Mouse (Mus musculus): ENCODE measurements around the gene Bid. TPM values are rescaled to one million over a fixed set of nuclear protein-coding genes. Genes with fewer than 3 reads are reported as not detected.

Gene Bid
- polyA plus RNA-seq, 1 experiment from 2014 or later = 20.2 TPM

- Histone ChIP-seq H3K4me2 (ENCODE audit: low read depth, low read length) (0 out of 2 replicates have a peak overlapping the region, but pooled peaks have one; percentile 11), H3K9me3 (replicated peaks; ENCODE audit: control insufficient read depth, low read length) (no peaks in the 10 kb centered on the region), H3K4me1 (ENCODE audit: control insufficient read depth, low read depth, low read length) (peaks cover 12% of the 10 kb centered on the region), H3K27me3 (ENCODE audit: control insufficient read depth, insufficient read depth, low read depth, low read length) (no peaks in the 10 kb centered on the region), H3K9ac (ENCODE audit: low read depth, low read length) (no peak overlapping the region), H3K4me3 (ENCODE audit: low read depth, low read length) (no peak overlapping the region), H3K36me3 (ENCODE audit: control insufficient read depth, insufficient read depth) (no peaks in the 10 kb centered on the region; the same call in 1 of the 2 replicates), H3K27ac (ENCODE audit: low read length) (peak overlapping the region; percentile 26)
- WGBS (ENCODE audit: insufficient replicate concordance) = 54% methylated on average over 11 of the region's 11 CpGs
- ATAC-seq (ENCODE audit: low read depth) = no peak
These were observed 12.7 kb downstream of the Bid start for GRCm38 (mm10) chr6:120903961-120904360.

- peak overlapping the region; percentile 26; the same call in 1 of the 2 replicates for H3K27ac ChIP-seq (ENCODE audit: low read length)
- H3K36me3 ChIP-seq (ENCODE audit: control insufficient read depth, insufficient read depth) = no peaks in the 10 kb centered on the region; the same call in 1 of the 2 replicates
- ATAC-seq (ENCODE audit: low read depth) = peak; percentile 66
- H3K9ac ChIP-seq (ENCODE audit: low read depth, low read length) = no peak overlapping the region
- no peaks in the 10 kb centered on the region for H3K9me3 ChIP-seq (replicated peaks; ENCODE audit: control insufficient read depth, low read length)
- H3K4me2 ChIP-seq (ENCODE audit: low read depth, low read length) = no peak overlapping the region
- peaks cover 12% of the 10 kb centered on the region for H3K4me1 ChIP-seq (ENCODE audit: control insufficient read depth, low read depth, low read length)
- 26% methylated on average over 5 of the region's 5 CpGs for WGBS (ENCODE audit: insufficient replicate concordance)
- no peaks in the 10 kb centered on the region for H3K27me3 ChIP-seq (ENCODE audit: control insufficient read depth, insufficient read depth, low read depth, low read length)
- no peak overlapping the region for H3K4me3 ChIP-seq (ENCODE audit: low read depth, low read length)
These were observed 13.2 kb downstream of the Bid start for GRCm38 (mm10) chr6:120903450-120903912.

GRCm38 (mm10) chr6:120901776-120902645, 14.6 kb downstream of the Bid start:
- no peak overlapping the region for H3K4me3 ChIP-seq (ENCODE audit: low read depth, low read length)
- H3K27ac ChIP-seq (ENCODE audit: low read length) = no peak overlapping the region
- no peak for ATAC-seq (ENCODE audit: low read depth)
- no peak overlapping the region for H3K9ac ChIP-seq (ENCODE audit: low read depth, low read length)
- no peaks in the 10 kb centered on the region for H3K27me3 ChIP-seq (ENCODE audit: control insufficient read depth, insufficient read depth, low read depth, low read length)
- H3K4me1 ChIP-seq (ENCODE audit: control insufficient read depth, low read depth, low read length) = peaks cover 12% of the 10 kb centered on the region
- H3K4me2 ChIP-seq (ENCODE audit: low read depth, low read length) = no peak overlapping the region
- H3K36me3 ChIP-seq (ENCODE audit: control insufficient read depth, insufficient read depth) = peaks cover 1% of the 10 kb centered on the region
- 61% methylated on average over 14 of the region's 14 CpGs for WGBS (ENCODE audit: insufficient replicate concordance)
- H3K9me3 ChIP-seq (replicated peaks; ENCODE audit: control insufficient read depth, low read length) = no peaks in the 10 kb centered on the region

GRCm38 (mm10) chr6:120898188-120898833, 18.3 kb downstream of the Bid start:
- no peak overlapping the region for H3K4me3 ChIP-seq (ENCODE audit: low read depth, low read length)
- no peak overlapping the region for H3K9ac ChIP-seq (ENCODE audit: low read depth, low read length)
- no peaks in the 10 kb centered on the region for H3K27me3 ChIP-seq (ENCODE audit: control insufficient read depth, insufficient read depth, low read depth, low read length)
- H3K27ac ChIP-seq (ENCODE audit: low read length) = no peak overlapping the region
- H3K4me1 ChIP-seq (ENCODE audit: control insufficient read depth, low read depth, low read length) = no peaks in the 10 kb centered on the region; the same call in 1 of the 2 replicates
- H3K4me2 ChIP-seq (ENCODE audit: low read depth, low read length) = no peak overlapping the region
- ATAC-seq (ENCODE audit: low read depth) = 0 out of 2 replicates have a peak, but pooled peaks have one; percentile 26
- peaks cover 16% of the 10 kb centered on the region for H3K36me3 ChIP-seq (ENCODE audit: control insufficient read depth, insufficient read depth)
- WGBS (ENCODE audit: insufficient replicate concordance) = 67% methylated on average over 6 of the region's 6 CpGs
- H3K9me3 ChIP-seq (replicated peaks; ENCODE audit: control insufficient read depth, low read length) = no peaks in the 10 kb centered on the region

- Histone ChIP-seq H3K36me3 (ENCODE audit: control insufficient read depth, insufficient read depth) (peaks cover 33% of the 10 kb centered on the region), H3K27me3 (ENCODE audit: control insufficient read depth, insufficient read depth, low read depth, low read length) (no peaks in the 10 kb centered on the region), H3K4me3 (ENCODE audit: low read depth, low read length) (no peak overlapping the region), H3K9me3 (replicated peaks; ENCODE audit: control insufficient read depth, low read length) (no peaks in the 10 kb centered on the region), H3K4me1 (ENCODE audit: control insufficient read depth, low read depth, low read length) (no peaks in the 10 kb centered on the region; the same call in 1 of the 2 replicates), H3K4me2 (ENCODE audit: low read depth, low read length) (no peak overlapping the region), H3K27ac (ENCODE audit: low read length) (no peak overlapping the region), H3K9ac (ENCODE audit: low read depth, low read length) (no peak overlapping the region)
- WGBS (ENCODE audit: insufficient replicate concordance) = 72% methylated on average over 9 of the region's 9 CpGs
- no peak for ATAC-seq (ENCODE audit: low read depth)
These were observed 22.1 kb downstream of the Bid start for GRCm38 (mm10) chr6:120894524-120894923.

- Histone ChIP-seq H3K27ac (ENCODE audit: low read length) (no peak overlapping the region), H3K27me3 (ENCODE audit: control insufficient read depth, insufficient read depth, low read depth, low read length) (no peaks in the 10 kb centered on the region), H3K4me3 (ENCODE audit: low read depth, low read length) (no peak overlapping the region), H3K9ac (ENCODE audit: low read depth, low read length) (no peak overlapping the region), H3K4me2 (ENCODE audit: low read depth, low read length) (no peak overlapping the region), H3K4me1 (ENCODE audit: control insufficient read depth, low read depth, low read length) (no peaks in the 10 kb centered on the region; the same call in 1 of the 2 replicates), H3K9me3 (replicated peaks; ENCODE audit: control insufficient read depth, low read length) (no peaks in the 10 kb centered on the region), H3K36me3 (ENCODE audit: control insufficient read depth, insufficient read depth) (peaks cover 33% of the 10 kb centered on the region)
- no peak for ATAC-seq (ENCODE audit: low read depth)
- whole genome bisulfite sequencing (ENCODE audit: insufficient replicate concordance) = 86% methylated on average over 9 of the region's 9 CpGs
These were observed 22.6 kb downstream of the Bid start for GRCm38 (mm10) chr6:120894089-120894488.

GRCm38 (mm10) chr6:120886696-120887095, 30.0 kb downstream of the Bid start:
- no peaks in the 10 kb centered on the region for H3K27me3 ChIP-seq (ENCODE audit: control insufficient read depth, insufficient read depth, low read depth, low read length)
- 90% methylated on average over 17 of the region's 17 CpGs for WGBS (ENCODE audit: insufficient replicate concordance)
- H3K4me1 ChIP-seq (ENCODE audit: control insufficient read depth, low read depth, low read length) = no peaks in the 10 kb centered on the region
- no peak overlapping the region for H3K4me2 ChIP-seq (ENCODE audit: low read depth, low read length)
- H3K36me3 ChIP-seq (ENCODE audit: control insufficient read depth, insufficient read depth) = peaks cover 55% of the 10 kb centered on the region
- no peak overlapping the region for H3K27ac ChIP-seq (ENCODE audit: low read length)
- H3K9me3 ChIP-seq (replicated peaks; ENCODE audit: control insufficient read depth, low read length) = no peaks in the 10 kb centered on the region
- H3K4me3 ChIP-seq (ENCODE audit: low read depth, low read length) = no peak overlapping the region
- no peak for ATAC-seq (ENCODE audit: low read depth)
- H3K9ac ChIP-seq (ENCODE audit: low read depth, low read length) = no peak overlapping the region

- no peak for ATAC-seq (ENCODE audit: low read depth)
- WGBS (ENCODE audit: insufficient replicate concordance) = 89% methylated on average over 6 of the region's 6 CpGs
- Histone ChIP-seq H3K9ac (ENCODE audit: low read depth, low read length) (no peak overlapping the region), H3K4me2 (ENCODE audit: low read depth, low read length) (no peak overlapping the region), H3K4me3 (ENCODE audit: low read depth, low read length) (no peak overlapping the region), H3K36me3 (ENCODE audit: control insufficient read depth, insufficient read depth) (peaks cover 67% of the 10 kb centered on the region), H3K27ac (ENCODE audit: low read length) (no peak overlapping the region), H3K27me3 (ENCODE audit: control insufficient read depth, insufficient read depth, low read depth, low read length) (no peaks in the 10 kb centered on the region), H3K9me3 (replicated peaks; ENCODE audit: control insufficient read depth, low read length) (no peaks in the 10 kb centered on the region), H3K4me1 (ENCODE audit: control insufficient read depth, low read depth, low read length) (no peaks in the 10 kb centered on the region)
These were observed 32.2 kb downstream of the Bid start for GRCm38 (mm10) chr6:120884436-120884835.

- whole genome bisulfite sequencing (ENCODE audit: insufficient replicate concordance) = 83% methylated on average over 5 of the region's 5 CpGs
- Histone ChIP-seq H3K9me3 (replicated peaks; ENCODE audit: control insufficient read depth, low read length) (no peaks in the 10 kb centered on the region), H3K27me3 (ENCODE audit: control insufficient read depth, insufficient read depth, low read depth, low read length) (no peaks in the 10 kb centered on the region), H3K4me3 (ENCODE audit: low read depth, low read length) (no peak overlapping the region), H3K4me1 (ENCODE audit: control insufficient read depth, low read depth, low read length) (no peaks in the 10 kb centered on the region), H3K36me3 (ENCODE audit: control insufficient read depth, insufficient read depth) (peaks cover 48% of the 10 kb centered on the region), H3K4me2 (ENCODE audit: low read depth, low read length) (no peak overlapping the region), H3K9ac (ENCODE audit: low read depth, low read length) (no peak overlapping the region), H3K27ac (ENCODE audit: low read length) (no peak overlapping the region)
- ATAC-seq (ENCODE audit: low read depth) = no peak
These were observed 37.6 kb downstream of the Bid start for GRCm38 (mm10) chr6:120879046-120879445.

All from liver, embryonic 16.5 days (tissue).